Mouse (Mus musculus) midbrain, embryonic 10.5 days (tissue): ENCODE data around the gene Gm4559. TPM values are rescaled to one million over a fixed set of nuclear protein-coding genes. Genes with fewer than 3 reads are reported as not detected.
"Not testable (repeated sequence)": the region's sequence is repeated elsewhere in the genome, so short reads cannot be mapped to it uniquely, and the experiment has no call there.

Source experiments
- DNase-seq: peaks from one replicate; pipeline ENCODE4 v3.0.0-alpha.2; 2017; ENCODE audit warnings: low spot score
- H3K27ac ChIP-seq: fragments of 300-500 bp; sonication (generic); replicated peaks from 2 replicates; pipeline ENCODE4 v1.5.1; 2016; ENCODE audit warnings: mild to moderate bottlenecking
- H3K27me3 ChIP-seq: fragments of 300-500 bp; sonication (generic); 2 replicates; pipeline ENCODE4 v1.6.1; 2016; ENCODE audit warnings: low read depth, mild to moderate bottlenecking; ENCODE audit not compliant: poor library complexity, severe bottlenecking
- H3K36me3 ChIP-seq: fragments of 300-500 bp; sonication (generic); 2 replicates; pipeline ENCODE4 v1.6.1; 2016; ENCODE audit warnings: mild to moderate bottlenecking, moderate library complexity
- H3K4me1 ChIP-seq: fragments of 300-500 bp; sonication (generic); 2 replicates; pipeline ENCODE4 v1.6.1; 2016
- H3K4me3 ChIP-seq: fragments of 300-500 bp; sonication (generic); 2 replicates; pipeline ENCODE4 v1.5.1; 2016; ENCODE audit warnings: mild to moderate bottlenecking, moderate library complexity
- H3K9me3 ChIP-seq: fragments of 300-500 bp; sonication (generic); replicated peaks from 2 replicates; pipeline ENCODE4 v1.6.1; 2016; ENCODE audit warnings: mild to moderate bottlenecking
- WGBS: fragments of 180-500 bp; shearing (Covaris S2); methylation state at CpG from one replicate; pipeline ENCODE4 v1.1.7; 2016; 5-methylcytosine and 5-hydroxymethylcytosine counted together
- polyA plus RNA-seq: library from polyadenylated mRNA; unstranded; fragments of >200 nt; fragmentation: Nextera tagmentation; extraction: Ambion mirVana; gene quantifications from 2 replicates; pipeline ENCODE4 v1.2.1, GENCODE M21; 2016

The Gm4559 gene
- polyA plus RNA-seq, 1 experiment from 2014 or later, result not detected

- no peaks in the 10 kb centered on the region for H3K36me3 ChIP-seq
- 62% methylated on average over 2 of the region's 2 CpGs for WGBS
- H3K9me3 ChIP-seq, result peaks cover 11% of the 10 kb centered on the region; the same call in 1 of the 2 replicates
- no peak for DNase-seq
- no peak within 1 kb of the TSS for H3K4me3 ChIP-seq
- no peaks in the 10 kb centered on the region for H3K27me3 ChIP-seq
- no peaks in the 10 kb centered on the region for H3K4me1 ChIP-seq
- H3K27ac ChIP-seq, result no peak within 1 kb of the TSS
These were observed 33.2 kb downstream of the Gm4559 start, which contains the start of gene Gm40460 for GRCm38 (mm10) chr7:142240978-142241377. Gene Gm40460, minus strand, starts transcription at chr7:142241078.

- no peaks in the 10 kb centered on the region for H3K27me3 ChIP-seq
- WGBS, result 27% methylated on average over 1 of the region's 1 CpGs
- no peaks in the 10 kb centered on the region for H3K36me3 ChIP-seq
- H3K4me1 ChIP-seq, result 0 out of 2 replicates have a peak, but pooled peaks cover 2% of the 10 kb centered on the region
- no peak overlapping the region for H3K4me3 ChIP-seq
- peaks cover 16% of the 10 kb centered on the region for H3K9me3 ChIP-seq
- no peak for DNase-seq
- no peak overlapping the region for H3K27ac ChIP-seq
These were observed 42.6 kb downstream of the Gm4559 start for GRCm38 (mm10) chr7:142231540-142231939.

- H3K36me3 ChIP-seq, DNase-seq: not testable (repeated sequence)
- 75% methylated on average over 3 of the region's 3 CpGs for WGBS
These were observed 44.3 kb downstream of the Gm4559 start, which contains the start of gene Krtap5-5 for GRCm38 (mm10) chr7:142229871-142230270. Gene Krtap5-5, minus strand, starts transcription at chr7:142229971.

GRCm38 (mm10) chr7:142224518-142224917, 49.6 kb downstream of the Gm4559 start:
- no peak for DNase-seq
- H3K36me3 ChIP-seq, result no peaks in the 10 kb centered on the region
- WGBS, result 54% methylated on average over 2 of the region's 2 CpGs
- no peak overlapping the region for H3K4me3 ChIP-seq
- H3K27ac ChIP-seq, result no peak overlapping the region
- H3K27me3 ChIP-seq, result no peaks in the 10 kb centered on the region
- H3K4me1 ChIP-seq, result peaks cover 7% of the 10 kb centered on the region
- H3K9me3 ChIP-seq, result no peaks in the 10 kb centered on the region

More at GRCm38 (mm10) chr7:142229871-142230270, 44.3 kb downstream of the Gm4559 start, which contains the start of gene Krtap5-5:
- not testable (repeated sequence) for H3K27me3 ChIP-seq, H3K4me3 ChIP-seq, H3K4me1 ChIP-seq, H3K27ac ChIP-seq, H3K9me3 ChIP-seq

Other genes starting within 250 kb of the Gm4559 start
- 62.2 and 64.0 TPM in 2 replicates for gene Mob2, start 213.3 kb downstream of the Gm4559 start, polyA plus RNA-seq
- 6.4 and 13.2 TPM in 2 replicates for gene Dusp8, start 178.5 kb downstream of the Gm4559 start, polyA plus RNA-seq
- gene Gm45618, start 153.6 kb downstream of the Gm4559 start, polyA plus RNA-seq, result 0.29 TPM in 1 of 2 replicates, not detected in the other
- gene Gm39115, start 138.3 kb downstream of the Gm4559 start, polyA plus RNA-seq, result not detected in 2 replicates
- gene Gm45337, start 129.8 kb downstream of the Gm4559 start, polyA plus RNA-seq, result not detected in 2 replicates
- gene Gm29735, start 117.2 kb downstream of the Gm4559 start, polyA plus RNA-seq, result not detected in 2 replicates
- gene Gm4553, start 108.6 kb downstream of the Gm4559 start, polyA plus RNA-seq, result not detected in 2 replicates
- gene Krtap5-2, start 98.4 kb downstream of the Gm4559 start, polyA plus RNA-seq, result not detected in 2 replicates
- not detected in 2 replicates for gene Gm10153, start 84.0 kb downstream of the Gm4559 start, polyA plus RNA-seq
- gene Krtap5-3, start 73.0 kb downstream of the Gm4559 start, polyA plus RNA-seq, result not detected in 2 replicates
- gene Gm7579, start 62.5 kb downstream of the Gm4559 start, polyA plus RNA-seq, result not detected in 2 replicates
- not detected in 2 replicates for gene Krtap5-5, start 44.4 kb downstream of the Gm4559 start, polyA plus RNA-seq
- gene Gm40460, start 33.3 kb downstream of the Gm4559 start, polyA plus RNA-seq, result not detected in 2 replicates
- not detected in 2 replicates for gene Gm2431, start 16.0 kb downstream of the Gm4559 start, polyA plus RNA-seq
- gene Krtap5-1, start 22.8 kb upstream of the Gm4559 start, polyA plus RNA-seq, result not detected in 2 replicates
- gene Krtap5-4, start 29.2 kb upstream of the Gm4559 start, polyA plus RNA-seq, result not detected in 2 replicates
- 0.41 and 0.50 TPM in 2 replicates for gene Ifitm10, start 99.4 kb upstream of the Gm4559 start, polyA plus RNA-seq
- gene Gm49369, start 108.3 kb upstream of the Gm4559 start, polyA plus RNA-seq, result 0.75 TPM in 1 of 2 replicates, not detected in the other
- 145 and 171 TPM in 2 replicates for gene Ctsd, start 113.7 kb upstream of the Gm4559 start, polyA plus RNA-seq
- gene Syt8, start 160.5 kb upstream of the Gm4559 start, polyA plus RNA-seq, result 0.34 TPM in 1 of 2 replicates, not detected in the other
- 0.52 and 1.5 TPM in 2 replicates for gene Tnni2, start 167.4 kb upstream of the Gm4559 start, polyA plus RNA-seq
- gene Lsp1, start 186.4 kb upstream of the Gm4559 start, polyA plus RNA-seq, result 14.2 and 15.0 TPM in 2 replicates
- 1.9 TPM in 2 replicates for gene Tnnt3, start 224.5 kb upstream of the Gm4559 start, polyA plus RNA-seq